Mouse (Mus musculus): ENCODE data around the gene Cc2d2b. TPM values are rescaled to one million over a fixed set of nuclear protein-coding genes. Genes with fewer than 3 reads are reported as not detected.

Cc2d2b gene
- polyA plus RNA-seq, 1 experiment: not detected

- TF ChIP-seq MAX (IDR thresholded peaks at IDR 0.05): no peak
- TF ChIP-seq CTCF (IDR thresholded peaks at IDR 0.05; ENCODE audit: control insufficient read depth, insufficient read depth, insufficient read length): no peak
- no peak for TF ChIP-seq MYOG (IDR thresholded peaks at IDR 0.05; ENCODE audit: control insufficient read depth, extremely low read depth, insufficient read length)
- no peak for TF ChIP-seq MYOD1 (IDR thresholded peaks at IDR 0.05; ENCODE audit: control insufficient read depth, insufficient read length, low read depth)
- TF ChIP-seq FOSL1 (IDR thresholded peaks at IDR 0.05; ENCODE audit: insufficient read depth, low read length, poor library complexity, severe bottlenecking): no peak
- TF ChIP-seq USF1 (IDR thresholded peaks at IDR 0.05; ENCODE audit: low read depth): no peak
- no peak for TF ChIP-seq CEBPB (IDR thresholded peaks at IDR 0.05; ENCODE audit: low read depth)
- Histone ChIP-seq H3K79me2 (ENCODE audit: control insufficient read depth, insufficient read depth) (no peaks in the 10 kb centered on the region), H3ac (ENCODE audit: control insufficient read depth, insufficient read length, low read depth) (no peak overlapping the region), H3K36me3 (ENCODE audit: control insufficient read depth, insufficient read depth) (no peaks in the 10 kb centered on the region), H3K79me3 (ENCODE audit: low read depth) (no peaks in the 10 kb centered on the region), H3K4me3 (ENCODE audit: insufficient read depth, poor library complexity, severe bottlenecking) (no peak overlapping the region), H3K27me3 (ENCODE audit: control insufficient read depth, insufficient read depth, insufficient read length) (peaks cover 26% of the 10 kb centered on the region)
These were observed 40.1 kb downstream of the Cc2d2b start for GRCm38 (mm10) chr19:40788715-40789084.

- H3K4me3 ChIP-seq (ENCODE audit: insufficient read depth, poor library complexity, severe bottlenecking): no peak overlapping the region
- H3ac ChIP-seq (ENCODE audit: control insufficient read depth, insufficient read length, low read depth): no peak overlapping the region
- H3K27me3 ChIP-seq (ENCODE audit: control insufficient read depth, insufficient read depth, insufficient read length): peaks cover 28% of the 10 kb centered on the region
- TF ChIP-seq CEBPB (IDR thresholded peaks at IDR 0.05; ENCODE audit: low read depth) (no peak), MYOD1 (IDR thresholded peaks at IDR 0.05; ENCODE audit: control insufficient read depth, insufficient read length, low read depth) (no peak), MAX (IDR thresholded peaks at IDR 0.05) (no peak), FOSL1 (IDR thresholded peaks at IDR 0.05; ENCODE audit: insufficient read depth, low read length, poor library complexity, severe bottlenecking) (no peak), CTCF (IDR thresholded peaks at IDR 0.05; ENCODE audit: control insufficient read depth, insufficient read depth, insufficient read length) (no peak), MYOG (IDR thresholded peaks at IDR 0.05; ENCODE audit: control insufficient read depth, extremely low read depth, insufficient read length) (no peak), USF1 (IDR thresholded peaks at IDR 0.05; ENCODE audit: low read depth) (no peak)
- H3K36me3 ChIP-seq (ENCODE audit: control insufficient read depth, insufficient read depth): no peaks in the 10 kb centered on the region
- H3K79me3 ChIP-seq (ENCODE audit: low read depth): no peaks in the 10 kb centered on the region
- H3K79me2 ChIP-seq (ENCODE audit: control insufficient read depth, insufficient read depth): no peaks in the 10 kb centered on the region
These were observed 56.7 kb downstream of the Cc2d2b start for GRCm38 (mm10) chr19:40805176-40805737.

GRCm38 (mm10) chr19:40809858-40810257 is 61.3 kb downstream of the Cc2d2b start:
- H3ac ChIP-seq (ENCODE audit: control insufficient read depth, insufficient read length, low read depth): no peak overlapping the region
- H3K36me3 ChIP-seq (ENCODE audit: control insufficient read depth, insufficient read depth): no peaks in the 10 kb centered on the region
- TF ChIP-seq USF1 (IDR thresholded peaks at IDR 0.05; ENCODE audit: low read depth): no peak
- TF ChIP-seq CEBPB (IDR thresholded peaks at IDR 0.05; ENCODE audit: low read depth): no peak
- no peak for TF ChIP-seq MYOD1 (IDR thresholded peaks at IDR 0.05; ENCODE audit: control insufficient read depth, insufficient read length, low read depth)
- no peak for TF ChIP-seq MYOG (IDR thresholded peaks at IDR 0.05; ENCODE audit: control insufficient read depth, extremely low read depth, insufficient read length)
- TF ChIP-seq FOSL1 (IDR thresholded peaks at IDR 0.05; ENCODE audit: insufficient read depth, low read length, poor library complexity, severe bottlenecking): no peak
- peaks cover 20% of the 10 kb centered on the region for H3K27me3 ChIP-seq (ENCODE audit: control insufficient read depth, insufficient read depth, insufficient read length)
- H3K4me3 ChIP-seq (ENCODE audit: insufficient read depth, poor library complexity, severe bottlenecking): no peak overlapping the region
- no peaks in the 10 kb centered on the region for H3K79me2 ChIP-seq (ENCODE audit: control insufficient read depth, insufficient read depth)
- no peaks in the 10 kb centered on the region for H3K79me3 ChIP-seq (ENCODE audit: low read depth)

GRCm38 (mm10) chr19:40811840-40812239 is 63.3 kb downstream of the Cc2d2b start:
- H3K4me3 ChIP-seq (ENCODE audit: insufficient read depth, poor library complexity, severe bottlenecking): no peak overlapping the region
- H3K79me2 ChIP-seq (ENCODE audit: control insufficient read depth, insufficient read depth): no peaks in the 10 kb centered on the region
- no peak overlapping the region for H3ac ChIP-seq (ENCODE audit: control insufficient read depth, insufficient read length, low read depth)
- no peaks in the 10 kb centered on the region for H3K36me3 ChIP-seq (ENCODE audit: control insufficient read depth, insufficient read depth)
- H3K27me3 ChIP-seq (ENCODE audit: control insufficient read depth, insufficient read depth, insufficient read length): peaks cover 10% of the 10 kb centered on the region
- H3K79me3 ChIP-seq (ENCODE audit: low read depth): no peaks in the 10 kb centered on the region
- no peak for TF ChIP-seq MAX (IDR thresholded peaks at IDR 0.05)
- TF ChIP-seq FOSL1 (IDR thresholded peaks at IDR 0.05; ENCODE audit: insufficient read depth, low read length, poor library complexity, severe bottlenecking): no peak
- TF ChIP-seq MYOG (IDR thresholded peaks at IDR 0.05; ENCODE audit: control insufficient read depth, extremely low read depth, insufficient read length): no peak
- no peak for TF ChIP-seq USF1 (IDR thresholded peaks at IDR 0.05; ENCODE audit: low read depth)
- no peak for TF ChIP-seq MYOD1 (IDR thresholded peaks at IDR 0.05; ENCODE audit: control insufficient read depth, insufficient read length, low read depth)
- TF ChIP-seq CTCF (IDR thresholded peaks at IDR 0.05; ENCODE audit: control insufficient read depth, insufficient read depth, insufficient read length): no peak
- no peak for TF ChIP-seq CEBPB (IDR thresholded peaks at IDR 0.05; ENCODE audit: low read depth)

- TF ChIP-seq USF1 (IDR thresholded peaks at IDR 0.05; ENCODE audit: low read depth) (no peak), CTCF (IDR thresholded peaks at IDR 0.05; ENCODE audit: control insufficient read depth, insufficient read depth, insufficient read length) (no peak), FOSL1 (IDR thresholded peaks at IDR 0.05; ENCODE audit: insufficient read depth, low read length, poor library complexity, severe bottlenecking) (no peak), MYOD1 (IDR thresholded peaks at IDR 0.05; ENCODE audit: control insufficient read depth, insufficient read length, low read depth) (no peak), MAX (IDR thresholded peaks at IDR 0.05) (no peak), CEBPB (IDR thresholded peaks at IDR 0.05; ENCODE audit: low read depth) (no peak), MYOG (IDR thresholded peaks at IDR 0.05; ENCODE audit: control insufficient read depth, extremely low read depth, insufficient read length) (no peak)
These were observed 64.2 kb downstream of the Cc2d2b start for GRCm38 (mm10) chr19:40812778-40813177.

GRCm38 (mm10) chr19:40813385-40813784 is 64.8 kb downstream of the Cc2d2b start:
- no peak overlapping the region for H3ac ChIP-seq (ENCODE audit: control insufficient read depth, insufficient read length, low read depth)
- peaks cover under 1% of the 10 kb centered on the region for H3K27me3 ChIP-seq (ENCODE audit: control insufficient read depth, insufficient read depth, insufficient read length)
- TF ChIP-seq MAX (IDR thresholded peaks at IDR 0.05) (no peak), CEBPB (IDR thresholded peaks at IDR 0.05; ENCODE audit: low read depth) (no peak), USF1 (IDR thresholded peaks at IDR 0.05; ENCODE audit: low read depth) (no peak), MYOD1 (IDR thresholded peaks at IDR 0.05; ENCODE audit: control insufficient read depth, insufficient read length, low read depth) (no peak), MYOG (IDR thresholded peaks at IDR 0.05; ENCODE audit: control insufficient read depth, extremely low read depth, insufficient read length) (no peak)
- no peak overlapping the region for H3K4me3 ChIP-seq (ENCODE audit: insufficient read depth, poor library complexity, severe bottlenecking)
- H3K79me3 ChIP-seq (ENCODE audit: low read depth): no peaks in the 10 kb centered on the region
- no peaks in the 10 kb centered on the region for H3K79me2 ChIP-seq (ENCODE audit: control insufficient read depth, insufficient read depth)
- H3K36me3 ChIP-seq (ENCODE audit: control insufficient read depth, insufficient read depth): no peaks in the 10 kb centered on the region

More at GRCm38 (mm10) chr19:40812778-40813177, 64.2 kb downstream of the Cc2d2b start:
- no peak overlapping the region for H3ac ChIP-seq (ENCODE audit: control insufficient read depth, insufficient read length, low read depth)
- H3K79me3 ChIP-seq (ENCODE audit: low read depth): no peaks in the 10 kb centered on the region
- H3K36me3 ChIP-seq (ENCODE audit: control insufficient read depth, insufficient read depth): no peaks in the 10 kb centered on the region
- peaks cover 7% of the 10 kb centered on the region for H3K27me3 ChIP-seq (ENCODE audit: control insufficient read depth, insufficient read depth, insufficient read length)
- H3K4me3 ChIP-seq (ENCODE audit: insufficient read depth, poor library complexity, severe bottlenecking): no peak overlapping the region
- H3K79me2 ChIP-seq (ENCODE audit: control insufficient read depth, insufficient read depth): no peaks in the 10 kb centered on the region
